Mouse (Mus musculus) lung, adult 10 weeks (tissue): ENCODE data around the gene Akr1c6. TPM values are rescaled to one million over a fixed set of nuclear protein-coding genes. Genes with fewer than 3 reads are reported as not detected.

ENCODE experiments used
- polyA plus RNA-seq: library from polyadenylated mRNA; stranded (reverse); fragments of 350-450 nt; fragmentation: Illumina TruSeq; extraction: RNeasy Lipid Tissue Mini Kit (QIAGEN cat#74804); gene quantifications from one replicate; pipeline ENCODE4 v1.2.3, GENCODE M21; 2014; ENCODE audit warnings: low read depth, low replicate concordance; ENCODE audit not compliant: insufficient read depth

Akr1c6 gene
- not detected for polyA plus RNA-seq

DNA sequence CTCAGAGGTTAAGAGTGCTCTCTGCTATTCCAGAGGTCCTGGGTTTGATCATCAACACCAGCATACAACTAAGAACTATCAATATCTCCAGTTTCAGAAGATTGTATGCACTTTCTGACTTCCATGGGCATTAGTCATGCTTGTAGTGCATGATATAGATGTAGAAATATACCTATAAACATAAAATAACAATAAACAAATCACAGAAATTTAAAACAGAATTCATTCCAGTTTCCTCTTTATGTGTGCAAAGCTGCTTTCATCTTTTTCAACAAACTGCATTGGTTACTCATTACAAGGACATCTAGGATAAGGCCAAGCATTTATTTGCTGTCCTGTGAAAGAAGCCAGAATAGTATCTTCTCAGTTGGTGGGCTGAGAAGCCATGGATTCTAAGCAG, at the start of gene Akr1c6:
Akr1c6 (plus strand) TSS at position 301 of the 400 bp plus-strand sequence.

Other genes starting within 250 kb of the Akr1c6 start
- 12.5 TPM for gene Akr1c13, start 243.2 kb upstream of the Akr1c6 start, polyA plus RNA-seq
- gene Akr1c19, start 205.6 kb upstream of the Akr1c6 start, polyA plus RNA-seq, result 3.6 TPM
- 1.1 TPM for gene Akr1c12, start 154.9 kb upstream of the Akr1c6 start, polyA plus RNA-seq
- not detected for gene Akr1c20, start 89.0 kb downstream of the Akr1c6 start, polyA plus RNA-seq
- not detected for gene Akr1c21, start 139.8 kb downstream of the Akr1c6 start, polyA plus RNA-seq
- gene Akr1e1, start 174.9 kb downstream of the Akr1c6 start, polyA plus RNA-seq, result 11.5 TPM